8 mouse cellular contexts compared by ENCODE assay signal in genomic region chr16:89831172-89831571, GRCm38 (mm10).
A peak's percentile ranks its signal among the peaks of the same experiment; 100 is the strongest.
DNase-seq lines count a peak whose midpoint lies in the region; ATAC-seq and TF ChIP-seq lines count a peak whose summit lies in the region.

No protein-coding gene starts in this region.

- 40% methylated on average over 10 of the region's 10 CpGs for WGBS in kidney, adult 2 months
- 47% methylated on average over 10 of the region's 10 CpGs for WGBS in kidney, embryonic 15.5 days
- 29% methylated on average over 10 of the region's 10 CpGs for WGBS in heart, embryonic 12.5 days
- 43% methylated on average over 10 of the region's 10 CpGs for WGBS in neural tube, embryonic 15.5 days

- no peak overlapping the region for H3K9ac ChIP-seq in kidney, embryonic 15.5 days
- no peak overlapping the region for H3K9ac ChIP-seq in ES-E14 (ENCODE audit: insufficient read depth, low read depth, low read length, poor library complexity, severe bottlenecking)
- H3K9ac ChIP-seq in heart, embryonic 12.5 days, result no peak overlapping the region
- no peak overlapping the region for H3K9ac ChIP-seq in neural tube, embryonic 15.5 days (replicated peaks)

- peak; percentile 67 for DNase-seq in kidney, adult 2 months
- DNase-seq in ES-E14 (ENCODE audit: low read depth, low spot score), result peak; percentile 45
- peak; percentile 37 to 54 for DNase-seq in left cerebral cortex, postnatal 36 days (ENCODE audit: low spot score in 2 of 2)
- no peak for DNase-seq in urinary bladder, postnatal 25 days (ENCODE audit: low spot score)

- TF ChIP-seq POLR2A in kidney, adult 2 months (IDR thresholded peaks at IDR 0.05; ENCODE audit: low read depth, low read length), result no peak

- ATAC-seq in kidney, embryonic 15.5 days (replicated peaks; ENCODE audit: low FRiP score), result no peak
- ATAC-seq in common myeloid progenitor, adult 5-6 weeks (replicated peaks; ENCODE audit: low read depth, poor library complexity, severe bottlenecking), result peak; percentile 54
- no peak for ATAC-seq in heart, embryonic 12.5 days (ENCODE audit: insufficient number of reproducible peaks, low FRiP score)
- no peak for ATAC-seq in neural tube, embryonic 15.5 days (ENCODE audit: low FRiP score)

- no peak overlapping the region for H3K27ac ChIP-seq in kidney, adult 2 months (ENCODE audit: insufficient read depth, low read depth, low read length)
- no peak overlapping the region for H3K27ac ChIP-seq in kidney, embryonic 15.5 days
- no peak overlapping the region for H3K27ac ChIP-seq in ES-E14 (ENCODE audit: insufficient read depth, low read depth, low read length, poor library complexity, severe bottlenecking)
- no peak overlapping the region; the same call in 1 of the 2 replicates for H3K27ac ChIP-seq in heart, embryonic 12.5 days (ENCODE audit: poor library complexity, severe bottlenecking)
- 0 out of 2 replicates have a peak overlapping the region, but pooled peaks have one; percentile 60 for H3K27ac ChIP-seq in neural tube, embryonic 15.5 days (replicated peaks)

- H3K36me3 ChIP-seq in kidney, adult 2 months (ENCODE audit: control insufficient read depth, insufficient read depth, low read length), result no peaks in the 10 kb centered on the region
- H3K36me3 ChIP-seq in kidney, embryonic 15.5 days, result peaks cover 7% of the 10 kb centered on the region; the same call in 1 of the 2 replicates
- peaks cover 2% of the 10 kb centered on the region; the same call in 1 of the 2 replicates for H3K36me3 ChIP-seq in ES-E14 (ENCODE audit: control insufficient read depth, insufficient read depth, low read length, poor library complexity, severe bottlenecking)
- peaks cover 12% of the 10 kb centered on the region for H3K36me3 ChIP-seq in heart, embryonic 12.5 days
- peaks cover 8% of the 10 kb centered on the region for H3K36me3 ChIP-seq in neural tube, embryonic 15.5 days

- no peaks in the 10 kb centered on the region for H3K4me1 ChIP-seq in kidney, adult 2 months (ENCODE audit: control insufficient read depth, insufficient read depth, low read length)
- H3K4me1 ChIP-seq in kidney, embryonic 15.5 days, result peaks cover 5% of the 10 kb centered on the region; the same call in 1 of the 2 replicates
- H3K4me1 ChIP-seq in ES-E14 (ENCODE audit: control insufficient read depth in 2 of 2, insufficient read depth in 2 of 2, low read length in 2 of 2, poor library complexity in 1 of 2), result no peaks in the 10 kb centered on the region
- peaks cover 53% of the 10 kb centered on the region for H3K4me1 ChIP-seq in heart, embryonic 12.5 days (replicated peaks)
- H3K4me1 ChIP-seq in neural tube, embryonic 15.5 days, result peaks cover 12% of the 10 kb centered on the region

- H3K27me3 ChIP-seq in kidney, adult 2 months (replicated peaks; ENCODE audit: control insufficient read depth, insufficient read depth, low read length), result no peaks in the 10 kb centered on the region
- H3K27me3 ChIP-seq in kidney, embryonic 15.5 days, result no peaks in the 10 kb centered on the region
- H3K27me3 ChIP-seq in heart, embryonic 12.5 days (replicated peaks), result no peaks in the 10 kb centered on the region
- no peaks in the 10 kb centered on the region for H3K27me3 ChIP-seq in neural tube, embryonic 15.5 days (replicated peaks)

- intact Hi-C loops in left cerebral cortex, postnatal 36 days (cut with DNase I), result loop anchor here (1.0 kb wide), 1 partner anchor 57 kb away; no protein-coding TSS in a partner anchor

- H3K4me3 ChIP-seq in kidney, adult 2 months (ENCODE audit: insufficient read depth, low read depth, low read length), result no peak overlapping the region
- no peak overlapping the region for H3K4me3 ChIP-seq in kidney, embryonic 15.5 days (replicated peaks)
- H3K4me3 ChIP-seq in ES-E14 (ENCODE audit: insufficient read depth in 1 of 2, low read depth in 1 of 2, low read length in 2 of 2, poor library complexity in 1 of 2, severe bottlenecking in 1 of 2), result no peak overlapping the region
- no peak overlapping the region for H3K4me3 ChIP-seq in heart, embryonic 12.5 days
- no peak overlapping the region for H3K4me3 ChIP-seq in neural tube, embryonic 15.5 days (replicated peaks)

- H3K4me2 ChIP-seq in kidney, embryonic 15.5 days, result no peak overlapping the region
- H3K4me2 ChIP-seq in heart, embryonic 12.5 days, result peak overlapping the region; percentile 53
- no peak overlapping the region for H3K4me2 ChIP-seq in neural tube, embryonic 15.5 days

- TF ChIP-seq CTCF in kidney, adult 2 months (conservative IDR thresholded peaks at IDR 0.05; ENCODE audit: insufficient read depth, insufficient read length, low read depth, low read length), result peak; percentile 50

- H3K9me3 ChIP-seq in kidney, embryonic 15.5 days (replicated peaks), result no peaks in the 10 kb centered on the region
- no peaks in the 10 kb centered on the region for H3K9me3 ChIP-seq in ES-E14 (ENCODE audit: control insufficient read depth, insufficient read depth, low read depth, low read length)
- no peaks in the 10 kb centered on the region for H3K9me3 ChIP-seq in heart, embryonic 12.5 days (replicated peaks)
- H3K9me3 ChIP-seq in neural tube, embryonic 15.5 days (replicated peaks), result no peaks in the 10 kb centered on the region

- in situ Hi-C loops in ES-E14 (cut with MboI; ENCODE audit: low sequenced_read_pairs in 2 of 2, unreplicated experiment in 2 of 2), result no loop called here

TF ChIP-seq in ES-E14, 5 proteins besides CTCF, POLR2A, EP300 and RAD21:
- TF ChIP-seq ZNF384 (IDR thresholded peaks at IDR 0.05; ENCODE audit: low read depth, low read length), result peak; percentile 87
- no peak for TF ChIP-seq ZC3H11A (IDR thresholded peaks at IDR 0.05; ENCODE audit: borderline replicate concordance, low read depth, low read length)
